Mouse (Mus musculus) lung, embryonic 15.5 days (tissue): ENCODE measurements around the gene Tmem131l. TPM values are rescaled to one million over a fixed set of nuclear protein-coding genes. Genes with fewer than 3 reads are reported as not detected.

Experiments used
- ATAC-seq: fragments of 200-750 bp; cut with Nextera tagmentation; 2 replicates; pipeline ENCODE4 v1.8.0; 2017; ENCODE audit warnings: moderate number of reproducible peaks, borderline replicate concordance; ENCODE audit not compliant: low FRiP score, low TSS enrichment; ENCODE audit errors: extremely low read depth
- H3K27ac ChIP-seq: fragments of 300-500 bp; sonication (generic); 2 replicates; pipeline ENCODE4 v1.5.1; 2015; ENCODE audit warnings: moderate library complexity, mild to moderate bottlenecking, inconsistent platforms
- H3K27me3 ChIP-seq: fragments of 300-500 bp; sonication (generic); 2 replicates; pipeline ENCODE4 v1.6.1; 2015; ENCODE audit warnings: inconsistent platforms
- H3K36me3 ChIP-seq: fragments of 300-500 bp; sonication (generic); 2 replicates; pipeline ENCODE4 v1.6.1; 2015; ENCODE audit warnings: inconsistent platforms
- H3K4me1 ChIP-seq: fragments of 300-500 bp; sonication (generic); 2 replicates; pipeline ENCODE4 v1.6.1; 2015; ENCODE audit warnings: inconsistent platforms
- H3K4me2 ChIP-seq: fragments of 300-500 bp; sonication (generic); 2 replicates; pipeline ENCODE4 v1.6.1; 2015; ENCODE audit warnings: inconsistent platforms, mild to moderate bottlenecking, moderate library complexity
- H3K4me3 ChIP-seq: fragments of 300-500 bp; sonication (generic); 2 replicates; pipeline ENCODE4 v1.5.1; 2015; ENCODE audit warnings: mild to moderate bottlenecking, inconsistent platforms
- H3K9ac ChIP-seq: fragments of 300-500 bp; sonication (generic); 2 replicates; pipeline ENCODE4 v1.6.1; 2015; ENCODE audit warnings: inconsistent platforms
- H3K9me3 ChIP-seq: fragments of 300-500 bp; sonication (generic); 2 replicates; pipeline ENCODE4 v1.6.1; 2016; ENCODE audit warnings: inconsistent platforms
- WGBS: fragments of 180-500 bp; shearing (Covaris S2); methylation state at CpG from one replicate; pipeline ENCODE4 v1.1.7; 2015; 5-methylcytosine and 5-hydroxymethylcytosine counted together
- polyA plus RNA-seq: library from polyadenylated mRNA; unstranded; fragments of >200 nt; fragmentation: Nextera tagmentation; extraction: Ambion mirVana; gene quantifications from 2 replicates; pipeline ENCODE4 v1.2.1, GENCODE M21; 2015

Tmem131l gene
- polyA plus RNA-seq, 1 experiment from 2014 or later: 55.9 TPM

DNA sequence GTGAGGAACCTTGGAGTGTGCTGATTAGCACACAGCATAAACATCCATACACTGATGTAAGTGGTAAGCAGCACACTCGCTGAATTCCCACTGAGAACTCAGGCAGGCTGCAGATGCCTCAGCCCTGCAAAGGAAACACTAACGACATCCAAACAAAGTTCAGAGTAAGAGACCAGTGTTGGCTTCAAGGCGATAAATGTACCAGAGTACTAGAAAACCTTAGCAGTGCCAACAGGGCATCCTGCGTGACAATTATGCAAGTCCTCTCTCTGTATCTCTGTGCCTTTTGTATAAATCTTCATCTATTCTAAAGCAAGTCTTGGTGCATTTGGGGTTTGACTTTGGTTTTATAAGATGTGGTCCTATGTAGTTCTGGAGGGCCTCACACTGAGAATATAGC is 11.0 kb downstream of the Tmem131l start:
- H3K4me1 ChIP-seq: peaks cover 7% of the 10 kb centered on the region
- 71% methylated on average over 4 of the region's 4 CpGs for WGBS
- H3K9ac ChIP-seq: no peak overlapping the region
- no peak for ATAC-seq
- H3K4me2 ChIP-seq: no peak overlapping the region
- H3K27ac ChIP-seq: no peak overlapping the region
- H3K27me3 ChIP-seq: no peaks in the 10 kb centered on the region
- H3K9me3 ChIP-seq: no peaks in the 10 kb centered on the region
- H3K4me3 ChIP-seq: no peak overlapping the region
- peaks cover 27% of the 10 kb centered on the region for H3K36me3 ChIP-seq

DNA sequence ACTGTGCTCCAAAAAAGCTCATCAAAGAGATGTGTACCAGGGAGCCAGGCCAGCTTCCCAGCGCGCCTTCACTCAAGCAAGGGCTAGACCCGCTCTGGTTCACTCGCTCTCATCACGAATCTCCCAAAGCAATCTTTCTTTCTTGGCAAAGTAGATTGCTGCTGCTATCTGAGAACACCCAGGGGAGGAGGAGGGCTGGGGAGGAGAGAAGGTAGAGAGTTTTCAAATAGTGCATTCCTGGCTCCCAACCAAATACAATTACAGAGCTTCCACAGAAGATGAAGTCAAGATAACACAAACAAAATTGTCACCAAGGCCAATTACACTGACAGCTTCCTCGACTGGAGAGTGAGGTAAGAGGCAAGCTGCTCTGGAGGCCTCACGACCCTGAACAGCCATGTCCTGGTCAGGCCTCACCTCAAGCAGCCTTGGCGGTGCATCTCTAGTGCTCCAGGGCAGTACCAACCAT is 12.2 kb downstream of the Tmem131l start:
- WGBS: 65% methylated on average over 8 of the region's 8 CpGs
- Histone ChIP-seq H3K4me2 (no peak overlapping the region), H3K27ac (no peak overlapping the region), H3K4me1 (0 out of 2 replicates have a peak, but pooled peaks cover 4% of the 10 kb centered on the region), H3K36me3 (peaks cover 27% of the 10 kb centered on the region), H3K9ac (no peak overlapping the region), H3K4me3 (no peak overlapping the region), H3K27me3 (no peaks in the 10 kb centered on the region), H3K9me3 (no peaks in the 10 kb centered on the region)
- ATAC-seq: no peak

DNA sequence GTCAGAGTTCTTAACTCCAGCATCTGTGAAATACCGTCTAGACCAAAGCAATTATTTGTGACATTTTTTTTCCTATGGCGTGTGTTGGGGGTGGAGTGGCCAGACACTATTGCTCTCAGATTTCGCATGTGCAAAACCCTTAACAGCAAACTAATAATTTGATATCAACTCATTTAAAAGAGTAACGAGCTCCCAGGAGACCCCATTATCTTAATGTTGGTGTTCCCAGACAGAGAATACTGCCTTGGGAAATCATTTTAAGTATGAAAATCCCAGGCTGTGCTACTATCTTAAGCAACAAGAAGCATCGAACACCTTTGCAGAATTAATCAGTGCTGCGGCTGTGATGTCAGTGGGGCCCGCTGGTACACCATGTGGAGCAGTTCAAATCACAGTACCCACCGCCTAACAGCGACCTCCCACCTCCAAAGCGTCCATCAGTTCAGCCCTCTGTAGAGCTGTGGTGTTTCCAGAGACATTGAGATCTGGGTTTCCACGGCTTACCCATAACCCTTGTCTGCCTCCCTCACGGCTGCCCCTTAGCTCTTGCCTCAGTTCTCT is 15.4 kb downstream of the Tmem131l start:
- no peak overlapping the region for H3K27ac ChIP-seq
- peaks cover 21% of the 10 kb centered on the region for H3K4me1 ChIP-seq
- no peak for ATAC-seq
- H3K4me2 ChIP-seq: no peak overlapping the region
- WGBS: 65% methylated on average over 12 of the region's 12 CpGs
- no peaks in the 10 kb centered on the region for H3K9me3 ChIP-seq
- H3K4me3 ChIP-seq: no peak overlapping the region
- H3K9ac ChIP-seq: no peak overlapping the region
- H3K27me3 ChIP-seq: no peaks in the 10 kb centered on the region
- H3K36me3 ChIP-seq: 0 out of 2 replicates have a peak, but pooled peaks cover 10% of the 10 kb centered on the region

DNA sequence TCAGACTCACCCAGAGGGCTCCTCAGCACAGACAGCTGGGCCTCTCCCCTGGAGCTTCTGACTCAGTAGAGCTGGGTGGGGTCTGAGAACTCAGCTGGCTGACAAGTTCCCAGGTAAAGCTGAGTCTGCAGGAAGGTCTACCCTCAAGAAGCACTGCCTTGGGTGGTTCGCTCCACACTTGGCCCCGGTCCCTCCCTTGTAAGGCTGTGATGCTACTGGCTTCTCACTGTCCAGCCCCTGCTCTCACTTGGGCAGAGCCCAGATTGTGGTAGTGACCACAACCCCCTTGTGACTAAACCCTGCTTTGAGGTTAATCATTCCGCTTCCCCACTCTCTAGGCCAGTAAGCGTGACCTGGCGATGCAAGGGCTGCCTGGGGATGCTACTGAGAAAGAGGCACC is 17.3 kb downstream of the Tmem131l start:
- Histone ChIP-seq H3K27me3 (no peaks in the 10 kb centered on the region), H3K4me2 (no peak overlapping the region), H3K36me3 (0 out of 2 replicates have a peak, but pooled peaks cover 6% of the 10 kb centered on the region), H3K4me3 (no peak overlapping the region), H3K4me1 (peaks cover 26% of the 10 kb centered on the region), H3K9me3 (no peaks in the 10 kb centered on the region), H3K27ac (no peak overlapping the region), H3K9ac (no peak overlapping the region)
- ATAC-seq: no peak
- 82% methylated on average over 5 of the region's 5 CpGs for WGBS

DNA sequence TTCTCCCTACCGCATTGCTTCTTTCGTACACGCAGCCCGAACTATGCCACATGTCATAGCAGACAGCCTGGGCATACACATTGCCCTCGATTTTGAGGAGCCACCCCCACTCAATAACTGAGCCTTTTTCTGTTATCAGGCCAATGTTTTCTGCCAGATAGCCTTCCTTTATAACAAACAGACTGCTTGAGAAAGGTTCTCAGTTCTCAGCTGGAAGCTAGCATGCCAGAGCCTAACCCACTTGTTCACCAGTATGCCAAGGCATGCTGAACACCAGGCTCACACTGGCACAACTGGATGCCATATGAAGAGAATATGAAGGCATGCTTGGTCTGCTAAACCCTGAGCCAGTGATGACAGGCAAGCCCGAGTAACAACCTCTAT is 17.8 kb downstream of the Tmem131l start:
- H3K4me1 ChIP-seq: peaks cover 26% of the 10 kb centered on the region
- H3K9me3 ChIP-seq: no peaks in the 10 kb centered on the region
- H3K4me3 ChIP-seq: no peak overlapping the region
- H3K27ac ChIP-seq: no peak overlapping the region
- 75% methylated on average over 6 of the region's 6 CpGs for WGBS
- no peak for ATAC-seq
- no peaks in the 10 kb centered on the region for H3K27me3 ChIP-seq
- H3K36me3 ChIP-seq: 0 out of 2 replicates have a peak, but pooled peaks cover 4% of the 10 kb centered on the region
- H3K4me2 ChIP-seq: no peak overlapping the region
- no peak overlapping the region for H3K9ac ChIP-seq

DNA sequence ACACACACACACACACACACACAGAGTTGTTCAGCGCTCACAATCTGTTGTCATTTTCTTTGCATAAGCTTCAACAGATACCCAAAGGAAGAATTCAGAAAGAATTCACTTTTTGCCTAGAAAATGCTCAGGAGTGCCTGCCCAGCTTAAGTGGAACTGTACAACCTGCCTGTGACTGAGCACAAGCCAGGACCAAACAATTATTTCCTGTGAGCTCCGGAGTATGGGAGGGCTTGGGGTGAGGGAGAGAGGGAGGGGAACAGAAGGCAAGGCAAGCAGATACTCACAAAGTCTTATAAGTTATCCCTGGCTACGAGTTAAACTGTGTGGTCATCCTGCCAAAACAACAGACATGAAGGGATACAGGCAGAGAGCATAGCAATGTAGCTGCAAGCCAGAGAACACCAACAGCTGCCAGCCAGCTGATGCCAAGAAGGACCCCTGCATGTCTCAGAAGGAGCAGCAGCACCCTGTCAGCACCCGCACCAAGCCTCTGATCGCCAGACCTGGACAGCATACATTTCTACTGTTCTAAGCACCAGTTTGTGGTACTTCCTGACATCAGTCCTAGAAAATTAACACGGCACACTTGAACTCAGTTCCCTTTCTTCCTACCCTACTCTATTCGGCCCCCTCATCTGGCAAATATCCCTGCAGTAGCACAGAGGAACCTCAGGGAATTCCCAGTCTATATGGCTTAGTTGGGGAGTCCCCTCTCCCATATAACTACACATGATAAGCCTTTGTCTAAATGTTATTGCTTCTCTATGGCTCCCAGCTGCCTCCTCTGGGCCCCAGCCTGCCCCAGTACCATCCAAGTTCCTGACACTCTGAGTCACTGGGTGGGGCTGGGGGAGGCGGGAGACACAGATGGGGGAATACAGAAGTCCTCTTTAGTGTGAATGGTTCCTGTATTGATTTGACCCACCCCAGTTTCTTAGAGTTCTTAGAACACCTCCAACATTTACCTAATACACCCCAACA is 18.5 kb downstream of the Tmem131l start:
- H3K4me2 ChIP-seq: no peak overlapping the region
- H3K27ac ChIP-seq: no peak overlapping the region
- WGBS: 58% methylated on average over 8 of the region's 8 CpGs
- no peaks in the 10 kb centered on the region for H3K27me3 ChIP-seq
- no peak for ATAC-seq
- no peak overlapping the region for H3K9ac ChIP-seq
- H3K9me3 ChIP-seq: no peaks in the 10 kb centered on the region
- no peak overlapping the region for H3K4me3 ChIP-seq
- peaks cover 26% of the 10 kb centered on the region for H3K4me1 ChIP-seq
- H3K36me3 ChIP-seq: no peaks in the 10 kb centered on the region

DNA sequence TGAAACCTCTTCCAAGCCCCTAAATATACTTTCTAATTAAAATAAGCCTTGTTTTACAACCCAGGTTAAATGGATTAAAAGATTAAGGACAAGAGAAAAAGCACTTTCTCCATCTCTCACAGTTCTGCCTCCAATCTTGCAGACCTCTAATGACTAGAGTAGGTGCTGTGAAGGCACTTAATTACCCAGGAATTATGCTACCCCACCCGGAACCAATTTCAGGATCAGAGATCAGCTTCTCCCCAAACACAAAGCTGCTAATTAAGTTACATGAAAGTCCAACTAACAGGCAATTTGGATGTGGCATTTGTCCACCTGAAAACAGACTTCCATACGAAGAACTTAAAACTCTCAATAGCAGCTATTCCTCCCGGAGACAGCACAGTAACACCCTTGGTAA is 19.4 kb downstream of the Tmem131l start:
- peaks cover 26% of the 10 kb centered on the region for H3K4me1 ChIP-seq
- no peaks in the 10 kb centered on the region for H3K27me3 ChIP-seq
- no peak for ATAC-seq
- no peak overlapping the region for H3K9ac ChIP-seq
- no peak overlapping the region for H3K27ac ChIP-seq
- 83% methylated on average over 3 of the region's 3 CpGs for WGBS
- no peak overlapping the region for H3K4me3 ChIP-seq
- no peaks in the 10 kb centered on the region for H3K36me3 ChIP-seq
- H3K4me2 ChIP-seq: no peak overlapping the region
- H3K9me3 ChIP-seq: no peaks in the 10 kb centered on the region

DNA sequence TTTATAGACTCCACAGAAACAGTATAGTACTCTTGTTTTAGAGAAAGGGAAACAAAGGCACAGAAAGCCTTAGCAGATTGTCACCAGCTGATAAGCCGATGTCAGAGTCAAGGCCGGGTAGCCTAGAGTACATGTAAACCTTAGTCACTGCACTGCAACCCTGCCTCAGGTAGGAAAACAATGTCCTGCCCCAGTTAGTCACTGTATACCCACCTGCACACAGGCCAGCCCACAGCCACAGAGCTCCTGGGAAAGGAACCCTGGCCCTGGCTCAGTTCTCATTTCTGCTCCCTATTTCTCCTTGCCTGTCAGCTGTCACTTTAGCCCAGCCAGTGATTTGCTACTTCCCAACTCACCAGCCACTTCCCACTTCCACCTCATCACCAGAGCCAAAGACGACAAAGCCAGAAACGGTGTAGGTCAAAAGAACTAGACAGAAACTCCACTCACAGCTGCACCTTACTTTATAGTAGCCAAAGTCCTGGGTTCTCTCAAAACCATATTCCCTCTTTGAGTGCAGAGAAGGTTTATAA is 24.4 kb downstream of the Tmem131l start:
- Histone ChIP-seq H3K36me3 (peaks cover 15% of the 10 kb centered on the region), H3K27me3 (no peaks in the 10 kb centered on the region), H3K4me1 (peaks cover 19% of the 10 kb centered on the region), H3K9ac (no peak overlapping the region), H3K4me3 (no peak overlapping the region), H3K4me2 (no peak overlapping the region), H3K9me3 (0 out of 2 replicates have a peak, but pooled peaks cover 5% of the 10 kb centered on the region), H3K27ac (no peak overlapping the region)
- WGBS: 59% methylated on average over 4 of the region's 4 CpGs
- no peak for ATAC-seq

DNA sequence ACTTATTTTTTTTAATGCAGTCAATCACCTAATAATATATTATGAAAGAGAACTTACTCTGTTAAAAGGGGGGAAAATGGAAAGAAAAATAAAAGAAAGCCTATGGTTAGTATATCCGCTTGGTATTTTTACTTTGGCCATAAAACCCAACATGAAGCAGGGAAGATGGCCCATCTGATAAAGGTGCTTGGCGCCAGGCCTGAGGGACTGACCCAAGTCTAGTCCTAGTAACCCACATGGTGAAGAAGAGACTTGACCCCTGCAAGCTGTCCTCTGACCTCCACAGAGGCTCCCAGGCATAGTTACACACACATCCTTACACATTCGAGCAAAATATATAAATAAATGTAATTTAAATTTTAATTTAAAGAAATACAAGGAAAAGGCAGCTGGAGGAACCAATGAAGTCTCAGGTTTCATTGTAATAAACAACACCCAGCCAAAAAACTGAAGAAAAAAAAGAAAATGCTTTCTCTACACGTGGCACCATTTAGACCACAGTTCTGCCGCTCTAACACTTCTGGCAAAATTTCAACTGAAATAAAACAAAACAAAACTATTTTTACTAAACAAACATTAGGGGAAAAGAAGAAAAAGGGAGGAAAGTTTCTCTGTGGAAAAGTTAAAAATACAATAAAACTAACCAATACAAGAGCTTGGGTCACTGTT is 28.8 kb downstream of the Tmem131l start:
- no peaks in the 10 kb centered on the region for H3K27me3 ChIP-seq
- no peak overlapping the region for H3K4me2 ChIP-seq
- no peak for ATAC-seq
- peak overlapping the region; percentile 76 for H3K27ac ChIP-seq
- H3K9me3 ChIP-seq: 0 out of 2 replicates have a peak, but pooled peaks cover 5% of the 10 kb centered on the region
- WGBS: 51% methylated on average over 5 of the region's 5 CpGs
- peaks cover 18% of the 10 kb centered on the region for H3K4me1 ChIP-seq
- H3K36me3 ChIP-seq: peaks cover 15% of the 10 kb centered on the region
- H3K4me3 ChIP-seq: no peak overlapping the region
- H3K9ac ChIP-seq: no peak overlapping the region

DNA sequence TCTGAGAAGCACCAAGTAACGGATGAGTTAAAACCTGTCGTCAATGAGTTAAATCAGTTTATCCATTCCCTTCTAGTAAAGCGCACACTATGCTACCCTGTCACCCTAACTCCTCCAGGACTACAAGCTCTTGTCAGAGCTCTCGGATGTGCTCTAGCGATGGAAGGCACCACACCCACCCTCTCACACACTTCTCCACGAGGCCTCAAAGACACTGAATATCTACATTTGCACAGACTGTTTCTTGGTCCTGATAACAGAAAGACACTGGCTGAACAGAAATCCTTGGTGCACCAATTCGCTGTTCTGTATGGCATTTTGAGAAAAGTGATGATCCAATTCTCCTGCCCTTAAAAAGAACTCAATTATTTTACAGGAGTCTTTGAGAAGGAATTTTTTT is 34.0 kb downstream of the Tmem131l start:
- no peaks in the 10 kb centered on the region for H3K36me3 ChIP-seq
- H3K4me3 ChIP-seq: no peak overlapping the region
- H3K4me2 ChIP-seq: no peak overlapping the region
- no peak for ATAC-seq
- no peaks in the 10 kb centered on the region for H3K9me3 ChIP-seq
- peaks cover 17% of the 10 kb centered on the region for H3K4me1 ChIP-seq
- WGBS: 70% methylated on average over 7 of the region's 7 CpGs
- H3K27ac ChIP-seq: no peak overlapping the region
- no peaks in the 10 kb centered on the region for H3K27me3 ChIP-seq
- H3K9ac ChIP-seq: no peak overlapping the region

DNA sequence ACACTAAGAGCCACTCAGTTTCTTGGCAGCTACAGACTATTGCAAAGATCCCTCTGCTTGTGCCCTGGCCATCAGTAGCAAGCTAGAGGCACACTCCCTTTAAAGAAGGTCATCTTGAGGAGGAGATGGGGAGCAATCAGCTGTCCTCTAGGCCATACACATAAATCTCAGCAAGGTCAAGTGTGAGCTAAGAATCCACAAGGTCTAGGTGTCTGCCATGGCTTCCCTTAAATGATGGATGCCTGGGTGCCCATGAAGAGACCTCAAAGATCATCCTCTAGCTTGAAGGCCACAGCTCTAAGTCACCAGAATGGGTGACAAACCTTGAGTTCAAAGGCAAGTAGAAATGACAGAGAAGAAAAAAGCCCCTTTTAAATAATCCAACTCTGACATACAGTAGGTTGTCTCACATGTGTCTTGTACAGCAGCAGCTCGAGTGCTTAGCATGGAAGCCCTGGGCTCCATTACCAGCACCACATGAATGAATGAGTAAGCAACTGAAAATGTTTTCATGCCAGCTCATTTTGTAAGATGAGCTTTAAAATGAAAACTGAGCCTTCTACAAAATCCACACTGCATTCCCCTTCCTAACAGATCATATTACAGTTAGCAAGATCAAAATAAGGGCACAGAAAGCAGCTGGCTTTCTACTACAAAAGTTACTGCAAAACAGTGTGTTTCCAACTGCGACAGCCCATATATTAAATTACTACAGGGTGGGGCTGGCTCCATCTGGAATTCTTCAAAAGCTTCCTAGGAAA is 35.5 kb downstream of the Tmem131l start:
- Histone ChIP-seq H3K4me1 (peaks cover 9% of the 10 kb centered on the region; the same call in 1 of the 2 replicates), H3K27me3 (no peaks in the 10 kb centered on the region), H3K36me3 (no peaks in the 10 kb centered on the region), H3K4me2 (no peak overlapping the region), H3K4me3 (no peak overlapping the region), H3K27ac (no peak overlapping the region), H3K9ac (no peak overlapping the region), H3K9me3 (no peaks in the 10 kb centered on the region)
- 35% methylated on average over 2 of the region's 2 CpGs for WGBS
- ATAC-seq: peak; percentile 42; the same call in 1 of the 2 replicates
